In the genomic region with DNA sequence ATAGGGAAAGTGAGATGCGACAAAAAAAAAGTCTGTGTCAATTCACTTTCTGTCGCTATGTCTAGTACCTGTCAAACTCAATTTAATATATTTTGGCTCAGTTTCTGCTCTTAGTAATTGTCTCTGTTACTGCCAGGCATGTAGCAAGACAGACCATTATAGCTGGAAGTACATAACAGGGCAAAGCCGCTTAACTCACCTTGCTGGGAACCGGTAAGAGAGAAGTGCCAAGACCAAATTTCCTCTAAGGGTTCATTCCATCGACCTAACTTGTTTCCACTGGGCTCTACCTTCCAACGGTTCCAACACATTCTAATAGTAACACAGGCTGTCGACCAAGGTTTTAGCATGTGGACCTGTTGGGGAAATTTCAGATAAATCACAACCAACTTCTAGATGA, we compare ENCODE assay signal across 34 mouse cellular contexts.
"Had no signal": no experiment of that assay in that cellular context is flagged by ENCODE, and none has a peak within 500 bp of the region (broad histone marks: within the 10 kb centered on the region; RNA-seq: fewer than 3 reads in every experiment).

No protein-coding gene starts in this region.

- H3K4me3 ChIP-seq: heart, embryonic 12.5 days; heart, embryonic 13.5 days; heart, embryonic 15.5 days; hindbrain, embryonic 10.5 days; hindbrain, embryonic 12.5 days; hindbrain, embryonic 13.5 days; hindbrain, embryonic 15.5 days; intestine, embryonic 15.5 days; kidney, embryonic 15.5 days; layer of hippocampus, adult 2 months; left cerebral cortex, adult 2 months had no signal

- H3K36me3 ChIP-seq: heart, embryonic 12.5 days; heart, embryonic 13.5 days; heart, embryonic 15.5 days; hindbrain, embryonic 10.5 days; hindbrain, embryonic 12.5 days; hindbrain, embryonic 13.5 days; hindbrain, embryonic 15.5 days; intestine, embryonic 15.5 days; kidney, embryonic 15.5 days had no signal

- H3K4me1 ChIP-seq: heart, embryonic 15.5 days; hindbrain, embryonic 12.5 days; hindbrain, embryonic 15.5 days; intestine, embryonic 15.5 days; kidney, embryonic 15.5 days had no signal

- ATAC-seq: hindbrain, embryonic 16.5 days; hindbrain, postnatal 0 days; inflammation-experienced regulatory T-cells, adult 6 months; intestine, embryonic 15.5 days; intestine, embryonic 16.5 days; intestine, postnatal 0 days had no signal

- H3K9ac ChIP-seq: heart, embryonic 12.5 days; heart, embryonic 13.5 days; heart, embryonic 15.5 days; hindbrain, embryonic 12.5 days; hindbrain, embryonic 13.5 days; hindbrain, embryonic 14.5 days; hindbrain, embryonic 15.5 days; intestine, embryonic 15.5 days; kidney, embryonic 15.5 days had no signal

- H3K9me3 ChIP-seq: heart, embryonic 12.5 days; heart, embryonic 13.5 days; heart, embryonic 15.5 days; hindbrain, embryonic 10.5 days; hindbrain, embryonic 12.5 days; hindbrain, embryonic 13.5 days; hindbrain, embryonic 15.5 days; intestine, embryonic 15.5 days; kidney, embryonic 15.5 days had no signal

- H3K27me3 ChIP-seq: heart, embryonic 12.5 days; heart, embryonic 13.5 days; heart, embryonic 15.5 days; hindbrain, embryonic 12.5 days; hindbrain, embryonic 13.5 days; hindbrain, embryonic 15.5 days; intestine, embryonic 15.5 days; kidney, embryonic 15.5 days had no signal

- DNase-seq: heart, postnatal 10 days; heart, postnatal 14 days; heart, postnatal 36 days; heart, postnatal 4 days; kidney, adult 11 months; kidney, adult 18-20 months; kidney, adult 2 months; kidney, adult 8-10 months; kidney, adult 9 months; kidney, postnatal 10 days; kidney, postnatal 14 days; kidney, postnatal 25 days; kidney, postnatal 36 days; kidney, postnatal 4 days; layer of hippocampus, adult 9-11 months; layer of hippocampus, postnatal 36 days had no signal

- H3K27ac ChIP-seq: heart, embryonic 13.5 days; heart, embryonic 15.5 days; hindbrain, embryonic 10.5 days; hindbrain, embryonic 12.5 days; hindbrain, embryonic 13.5 days; hindbrain, embryonic 14.5 days; hindbrain, embryonic 15.5 days; hindbrain, postnatal 0 days; intestine, embryonic 15.5 days; kidney, embryonic 15.5 days; kidney, postnatal 0 days; layer of hippocampus, adult 2 months; left cerebral cortex, adult 2 months had no signal

- H3K4me2 ChIP-seq: heart, embryonic 12.5 days; heart, embryonic 13.5 days; heart, embryonic 15.5 days; hindbrain, embryonic 12.5 days; hindbrain, embryonic 13.5 days; hindbrain, embryonic 14.5 days; hindbrain, embryonic 15.5 days; intestine, embryonic 15.5 days; kidney, embryonic 15.5 days had no signal
